Mouse (Mus musculus): ENCODE results near the gene Slc6a3.
A peak's percentile ranks its signal among the peaks of the same experiment; 100 is the strongest.

Slc6a3 gene

GRCm38 (mm10) chr13:73536403-73536821, at the start of gene Slc6a3:
Gene Slc6a3, plus strand, starts transcription at chr13:73536747.
- peak; percentile 57 to 76 for DNase-seq (ENCODE audit: low spot score in 2 of 2)

GRCm38 (mm10) chr13:73488105-73488504, 48.4 kb upstream of the Slc6a3 start:
- DNase-seq (ENCODE audit: low spot score in 2 of 2) = no peak

GRCm38 (mm10) chr13:73488707-73489106, 47.8 kb upstream of the Slc6a3 start:
- no peak for DNase-seq (ENCODE audit: low spot score in 2 of 2)

GRCm38 (mm10) chr13:73489986-73490385, 46.6 kb upstream of the Slc6a3 start:
- DNase-seq (ENCODE audit: low spot score in 2 of 2) = no peak

- DNase-seq (ENCODE audit: low spot score in 2 of 2) = no peak
These were observed 45.9 kb upstream of the Slc6a3 start for GRCm38 (mm10) chr13:73490564-73491170.

- no peak for DNase-seq (ENCODE audit: low spot score in 2 of 2)
These were observed 43.4 kb upstream of the Slc6a3 start for GRCm38 (mm10) chr13:73493183-73493582.

GRCm38 (mm10) chr13:73494528-73494927, 42.0 kb upstream of the Slc6a3 start:
- no peak for DNase-seq (ENCODE audit: low spot score in 2 of 2)

- no peak for DNase-seq (ENCODE audit: low spot score in 2 of 2)
These were observed 40.4 kb upstream of the Slc6a3 start for GRCm38 (mm10) chr13:73496137-73496536.

GRCm38 (mm10) chr13:73499893-73500604, 36.5 kb upstream of the Slc6a3 start:
- peak in 1 of 2 experiments; percentile 65 for DNase-seq (ENCODE audit: low spot score in 2 of 2)

GRCm38 (mm10) chr13:73502719-73503118, 33.8 kb upstream of the Slc6a3 start:
- DNase-seq (ENCODE audit: low spot score in 2 of 2) = peak in 1 of 2 experiments; percentile 54

- peak; percentile 80 to 93 for DNase-seq (ENCODE audit: low spot score in 2 of 2)
These were observed 30.7 kb upstream of the Slc6a3 start for GRCm38 (mm10) chr13:73505686-73506467.

- no peak for DNase-seq (ENCODE audit: low spot score in 2 of 2)
These were observed 27.6 kb upstream of the Slc6a3 start for GRCm38 (mm10) chr13:73508817-73509550.

GRCm38 (mm10) chr13:73509869-73510268, 26.7 kb upstream of the Slc6a3 start:
- no peak for DNase-seq (ENCODE audit: low spot score in 2 of 2)

GRCm38 (mm10) chr13:73512776-73513673, 23.5 kb upstream of the Slc6a3 start:
- DNase-seq (ENCODE audit: low spot score in 2 of 2) = peak; percentile 73 to 87

- no peak for DNase-seq (ENCODE audit: low spot score in 2 of 2)
These were observed 19.7 kb upstream of the Slc6a3 start for GRCm38 (mm10) chr13:73516886-73517285.

GRCm38 (mm10) chr13:73533716-73534115, 2.8 kb upstream of the Slc6a3 start:
- no peak for DNase-seq (ENCODE audit: low spot score in 2 of 2)

GRCm38 (mm10) chr13:73535287-73535686, 1.3 kb upstream of the Slc6a3 start:
- no peak for DNase-seq (ENCODE audit: low spot score in 2 of 2)

- DNase-seq (ENCODE audit: low spot score in 2 of 2) = no peak
These were observed 277 bp downstream of the Slc6a3 start for GRCm38 (mm10) chr13:73536824-73537223.

GRCm38 (mm10) chr13:73564201-73564600, 27.7 kb downstream of the Slc6a3 start:
- no peak for DNase-seq (ENCODE audit: low spot score in 2 of 2)

- DNase-seq (ENCODE audit: low spot score in 2 of 2) = no peak
These were observed 38.5 kb downstream of the Slc6a3 start for GRCm38 (mm10) chr13:73575051-73575450.

- no peak for DNase-seq (ENCODE audit: low spot score in 2 of 2)
These were observed 40.7 kb downstream of the Slc6a3 start for GRCm38 (mm10) chr13:73577277-73577676.

Data from spleen, postnatal 4 days (tissue).